Mouse (Mus musculus): ENCODE results near the gene Apoa2. TPM values are rescaled to one million over a fixed set of nuclear protein-coding genes. Genes with fewer than 3 reads are reported as not detected.

Apoa2 gene
- polyA plus RNA-seq, 1 experiment = not detected

GRCm38 (mm10) chr1:171200769-171201168, 24.1 kb upstream of the Apoa2 start:
- Histone ChIP-seq H3K27ac (ENCODE audit: insufficient read depth, low read depth, low read length) (no peak overlapping the region), H3K4me1 (ENCODE audit: control insufficient read depth, insufficient read depth, low read length) (no peaks in the 10 kb centered on the region), H3K4me3 (ENCODE audit: insufficient read depth, low read depth, low read length) (no peak overlapping the region)
- no peak for TF ChIP-seq CTCF (IDR thresholded peaks at IDR 0.05; ENCODE audit: insufficient read depth, low read depth, low read length)
- WGBS = 100% methylated on average over 1 of the region's 1 CpGs

- no peak overlapping the region for H3K27ac ChIP-seq (ENCODE audit: insufficient read depth, low read depth, low read length)
- no peaks in the 10 kb centered on the region for H3K4me1 ChIP-seq (ENCODE audit: control insufficient read depth, insufficient read depth, low read length)
- no peak for TF ChIP-seq POLR2A (IDR thresholded peaks at IDR 0.05; ENCODE audit: insufficient read depth, low read depth, low read length)
- no peak for TF ChIP-seq CTCF (IDR thresholded peaks at IDR 0.05; ENCODE audit: insufficient read depth, low read depth, low read length)
- WGBS = 62% methylated on average over 11 of the region's 11 CpGs
- no peak overlapping the region for H3K4me3 ChIP-seq (ENCODE audit: insufficient read depth, low read depth, low read length)
Observed at GRCm38 (mm10) chr1:171203471-171204248, 21.2 kb upstream of the Apoa2 start.

DNA sequence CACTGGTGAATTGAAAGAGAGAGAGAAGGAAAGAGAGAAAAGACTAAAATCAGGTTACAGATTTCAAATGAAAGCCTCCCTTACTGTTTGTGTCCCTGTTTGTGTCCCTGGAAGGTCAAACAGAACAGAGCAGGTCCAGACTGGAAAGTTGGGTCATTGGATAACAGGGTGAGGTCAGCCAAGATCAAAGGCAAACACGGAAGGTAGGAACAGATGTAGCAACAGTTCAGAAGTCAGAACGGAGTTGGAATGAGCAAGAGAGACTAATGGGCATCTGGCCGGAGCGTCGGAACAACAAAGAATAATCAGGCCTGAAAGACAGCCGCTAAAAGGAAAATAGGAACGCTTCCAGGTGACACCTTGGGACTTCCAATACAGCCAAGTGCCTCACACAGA, 20.6 kb upstream of the Apoa2 start:
- no peaks in the 10 kb centered on the region for H3K4me1 ChIP-seq (ENCODE audit: control insufficient read depth, insufficient read depth, low read length)
- TF ChIP-seq CTCF (IDR thresholded peaks at IDR 0.05; ENCODE audit: insufficient read depth, low read depth, low read length) (no peak), POLR2A (IDR thresholded peaks at IDR 0.05; ENCODE audit: insufficient read depth, low read depth, low read length) (no peak)
- H3K27ac ChIP-seq (ENCODE audit: insufficient read depth, low read depth, low read length) = no peak overlapping the region
- H3K4me3 ChIP-seq (ENCODE audit: insufficient read depth, low read depth, low read length) = no peak overlapping the region
- WGBS = 73% methylated on average over 7 of the region's 7 CpGs

DNA sequence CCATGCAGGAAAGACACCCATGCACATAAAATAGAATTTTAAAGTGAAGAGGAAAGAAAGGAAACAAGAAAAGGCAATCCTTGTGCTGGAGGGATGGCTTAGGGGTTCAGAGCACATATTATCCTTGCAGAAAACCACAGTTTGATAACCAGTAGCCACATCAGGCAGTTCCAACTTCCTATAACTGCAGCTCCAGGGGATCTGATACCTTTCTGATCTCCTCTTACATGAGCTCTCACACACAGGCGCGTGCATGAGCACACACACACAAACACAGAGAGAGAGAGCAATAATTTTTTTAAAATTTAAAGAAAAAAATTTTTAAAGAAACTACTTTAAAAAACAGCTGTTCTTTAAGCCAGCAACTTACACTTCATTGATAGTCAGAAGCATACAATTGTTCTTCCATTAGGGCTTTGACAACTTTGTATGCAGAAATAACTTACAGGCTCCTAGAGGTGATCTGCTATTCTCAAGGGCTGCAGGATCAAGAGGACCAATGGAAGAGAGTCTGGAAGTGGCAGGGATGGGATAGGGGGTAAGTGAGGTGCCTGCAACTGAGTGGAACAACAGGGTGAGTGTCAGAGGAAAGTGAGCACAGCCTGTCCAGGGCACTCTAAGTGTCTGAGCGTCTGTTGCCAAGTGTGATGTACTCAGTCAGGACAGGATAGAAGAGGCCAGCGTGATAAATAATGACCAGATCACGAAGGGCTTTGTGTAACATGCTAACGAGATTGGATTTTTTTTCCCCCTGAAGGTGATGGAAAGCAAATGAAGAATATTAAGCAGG, 19.0 kb upstream of the Apoa2 start:
- H3K4me3 ChIP-seq (ENCODE audit: insufficient read depth, low read depth, low read length) = no peak overlapping the region
- TF ChIP-seq CTCF (IDR thresholded peaks at IDR 0.05; ENCODE audit: insufficient read depth, low read depth, low read length) = no peak
- H3K27ac ChIP-seq (ENCODE audit: insufficient read depth, low read depth, low read length) = no peak overlapping the region
- 72% methylated on average over 6 of the region's 6 CpGs for WGBS
- H3K4me1 ChIP-seq (ENCODE audit: control insufficient read depth, insufficient read depth, low read length) = peaks cover 3% of the 10 kb centered on the region; the same call in 1 of the 2 replicates

DNA sequence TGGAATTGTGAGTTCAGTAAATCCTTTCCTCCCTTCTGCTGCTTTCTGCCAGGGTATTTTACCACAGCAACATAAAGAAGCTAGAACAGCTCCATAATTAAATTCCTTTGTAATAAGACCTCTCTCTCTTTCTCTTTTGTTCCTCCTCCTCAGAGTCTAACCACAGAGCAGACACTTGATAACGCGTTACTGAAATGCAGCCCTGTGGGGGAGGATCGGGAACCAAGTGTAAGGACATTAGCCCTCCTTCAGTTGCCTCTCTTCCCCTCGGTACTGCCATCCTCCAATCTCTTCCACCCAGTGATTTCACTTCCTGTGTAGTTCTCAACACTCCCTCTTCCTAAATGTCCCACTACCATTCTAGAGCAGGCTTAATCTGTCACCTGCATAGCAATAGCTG, 15.4 kb upstream of the Apoa2 start:
- Histone ChIP-seq H3K4me1 (ENCODE audit: control insufficient read depth, insufficient read depth, low read length) (peaks cover 8% of the 10 kb centered on the region), H3K4me3 (ENCODE audit: insufficient read depth, low read depth, low read length) (no peak overlapping the region), H3K27ac (ENCODE audit: insufficient read depth, low read depth, low read length) (peak overlapping the region; percentile 82)
- WGBS = 9% methylated on average over 4 of the region's 4 CpGs
- no peak for TF ChIP-seq POLR2A (IDR thresholded peaks at IDR 0.05; ENCODE audit: insufficient read depth, low read depth, low read length)
- no peak for TF ChIP-seq CTCF (IDR thresholded peaks at IDR 0.05; ENCODE audit: insufficient read depth, low read depth, low read length)

DNA sequence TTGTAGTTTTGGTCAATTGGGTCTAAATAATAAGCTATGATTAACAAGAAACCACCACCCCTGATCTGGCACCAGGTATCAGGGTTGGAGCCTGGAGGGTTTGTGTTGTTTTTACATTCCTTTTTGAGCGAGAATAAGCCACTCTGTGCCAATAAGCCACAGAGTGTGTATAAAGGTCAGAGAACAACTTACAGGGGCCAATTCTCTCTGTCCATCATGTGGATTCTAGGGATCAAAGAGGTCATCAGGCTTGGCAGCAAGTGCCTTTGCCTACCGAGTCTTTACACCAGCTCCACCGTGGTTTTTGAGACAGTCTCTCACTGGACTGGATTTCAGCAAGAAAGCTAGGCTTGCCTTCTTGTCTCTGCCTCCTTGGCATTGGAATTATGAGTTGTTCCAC, 12.0 kb upstream of the Apoa2 start:
- TF ChIP-seq POLR2A (IDR thresholded peaks at IDR 0.05; ENCODE audit: insufficient read depth, low read depth, low read length) = no peak
- TF ChIP-seq CTCF (IDR thresholded peaks at IDR 0.05; ENCODE audit: insufficient read depth, low read depth, low read length) = no peak
- Histone ChIP-seq H3K27ac (ENCODE audit: insufficient read depth, low read depth, low read length) (no peak overlapping the region), H3K4me3 (ENCODE audit: insufficient read depth, low read depth, low read length) (no peak overlapping the region), H3K4me1 (ENCODE audit: control insufficient read depth, insufficient read depth, low read length) (peaks cover 8% of the 10 kb centered on the region)
- 56% methylated on average over 3 of the region's 3 CpGs for WGBS

GRCm38 (mm10) chr1:171213801-171214496, 10.9 kb upstream of the Apoa2 start, which contains the start of gene Nr1i3:
Gene Nr1i3 (plus strand): TSS chr1:171213970.
- TF ChIP-seq POLR2A (IDR thresholded peaks at IDR 0.05; ENCODE audit: insufficient read depth, low read depth, low read length) (no peak), CTCF (IDR thresholded peaks at IDR 0.05; ENCODE audit: insufficient read depth, low read depth, low read length) (no peak)
- Histone ChIP-seq H3K27ac (ENCODE audit: insufficient read depth, low read depth, low read length) (no peak within 1 kb of the TSS), H3K4me1 (ENCODE audit: control insufficient read depth, insufficient read depth, low read length) (peaks cover 8% of the 10 kb centered on the region), H3K4me3 (ENCODE audit: insufficient read depth, low read depth, low read length) (no peak within 1 kb of the TSS)
- 71% methylated on average over 10 of the region's 10 CpGs for WGBS

- WGBS = 89% methylated on average over 18 of the region's 18 CpGs
- H3K4me1 ChIP-seq (ENCODE audit: control insufficient read depth, insufficient read depth, low read length) = peaks cover 16% of the 10 kb centered on the region
- H3K4me3 ChIP-seq (ENCODE audit: insufficient read depth, low read depth, low read length) = no peak overlapping the region
- no peak overlapping the region for H3K27ac ChIP-seq (ENCODE audit: insufficient read depth, low read depth, low read length)
- TF ChIP-seq POLR2A (IDR thresholded peaks at IDR 0.05; ENCODE audit: insufficient read depth, low read depth, low read length) (no peak), CTCF (IDR thresholded peaks at IDR 0.05; ENCODE audit: insufficient read depth, low read depth, low read length) (no peak)
Observed at GRCm38 (mm10) chr1:171216241-171216955, 8.5 kb upstream of the Apoa2 start.

All from olfactory bulb, adult 2 months (tissue).